Mouse (Mus musculus) urinary bladder, postnatal 25 days (tissue): Measurements from ENCODE around the gene Gm8108.
A peak's percentile ranks its signal among the peaks of the same experiment; 100 is the strongest.
"Not testable (repeated sequence)": the region's sequence is repeated elsewhere in the genome, so short reads cannot be mapped to it uniquely, and the experiment has no call there.

Experiments used
- DNase-seq: peaks from one replicate; pipeline ENCODE4 v3.0.0; 2022; ENCODE audit warnings: low spot score

Gene Gm8108

GRCm38 (mm10) chr14:4110426-4110825, at the start of gene Gm8108:
TSS of gene Gm8108 (plus strand) at chr14:4110526.
- peak; percentile 2 for DNase-seq

- DNase-seq: not testable (repeated sequence)
Measured at GRCm38 (mm10) chr14:4083820-4084219, 26.5 kb upstream of the Gm8108 start, which contains the start of gene Gm3115. TSS of gene Gm3115 (plus strand) at chr14:4084120.

GRCm38 (mm10) chr14:4141646-4142045, 31.3 kb downstream of the Gm8108 start:
- not testable (repeated sequence) for DNase-seq

GRCm38 (mm10) chr14:4164730-4165129, 54.4 kb downstream of the Gm8108 start, which contains the start of gene Gm3127:
TSS of gene Gm3127 (plus strand) at chr14:4165030.
- not testable (repeated sequence) for DNase-seq

GRCm38 (mm10) chr14:4182030-4182429, 71.7 kb downstream of the Gm8108 start:
- not testable (repeated sequence) for DNase-seq
